Mouse (Mus musculus) liver, embryonic 11.5 days (tissue): ENCODE results near the gene Ldlrap1. TPM values are rescaled to one million over a fixed set of nuclear protein-coding genes. Genes with fewer than 3 reads are reported as not detected.

Experiments
- ATAC-seq: fragments of 200-750 bp; cut with Nextera tagmentation; replicated peaks from 2 replicates; pipeline ENCODE4 v1.8.0; 2017; ENCODE audit warnings: moderate number of reproducible peaks, mild to moderate bottlenecking, moderate TSS enrichment, moderate library complexity; ENCODE audit not compliant: low FRiP score
- DNase-seq: peaks from one replicate; pipeline ENCODE4 v3.0.0-alpha.2; 2017; ENCODE audit warnings: low spot score
- H3K27ac ChIP-seq: fragments of 300-500 bp; sonication (generic); 2 replicates; pipeline ENCODE4 v1.5.1; 2014; ENCODE audit warnings: mild to moderate bottlenecking, low read depth, low read length, control low read depth
- H3K27me3 ChIP-seq: fragments of 300-500 bp; sonication (generic); replicated peaks from 2 replicates; pipeline ENCODE4 v1.6.1; 2014; ENCODE audit warnings: low read length, mixed read lengths; ENCODE audit not compliant: control insufficient read depth, insufficient read depth
- H3K36me3 ChIP-seq: fragments of 300-500 bp; sonication (generic); 2 replicates; pipeline ENCODE4 v1.6.1; 2014; ENCODE audit warnings: mild to moderate bottlenecking, low read length, moderate library complexity, mixed read lengths; ENCODE audit not compliant: control insufficient read depth, insufficient read depth
- H3K4me1 ChIP-seq: fragments of 300-500 bp; sonication (generic); replicated peaks from 2 replicates; pipeline ENCODE4 v1.6.1; 2014; ENCODE audit warnings: low read length, mixed read lengths; ENCODE audit not compliant: control insufficient read depth, insufficient read depth
- H3K4me2 ChIP-seq: fragments of 300-500 bp; sonication (generic); 2 replicates; pipeline ENCODE4 v1.6.1; 2014; ENCODE audit warnings: mild to moderate bottlenecking, control low read depth, moderate library complexity
- H3K4me3 ChIP-seq: fragments of 300-500 bp; sonication (generic); 2 replicates; pipeline ENCODE4 v1.5.1; 2014; ENCODE audit warnings: low read depth, low read length, control low read depth
- H3K9ac ChIP-seq: fragments of 300-500 bp; sonication (generic); 2 replicates; pipeline ENCODE4 v1.6.1; 2014; ENCODE audit warnings: low read depth, low read length, control low read depth
- H3K9me3 ChIP-seq: fragments of 300-500 bp; sonication (generic); 2 replicates; pipeline ENCODE4 v1.6.1; 2016; ENCODE audit warnings: low read length, inconsistent platforms, mixed read lengths; ENCODE audit not compliant: control insufficient read depth
- WGBS: fragments of 180-500 bp; shearing (Covaris S2); extraction: QIAGEN DNeasy Blood & Tissue Kit; methylation state at CpG from one replicate; pipeline ENCODE4 v1.1.7; 2014; 5-methylcytosine and 5-hydroxymethylcytosine counted together
- polyA plus RNA-seq: library from polyadenylated mRNA; unstranded; fragments of >200 nt; fragmentation: Nextera tagmentation; extraction: Ambion mirVana; gene quantifications from 2 replicates; pipeline ENCODE4 v1.2.1, GENCODE M21; 2014

Gene Ldlrap1
- polyA plus RNA-seq, 1 experiment from 2014 or later, result 32.2 TPM

DNA sequence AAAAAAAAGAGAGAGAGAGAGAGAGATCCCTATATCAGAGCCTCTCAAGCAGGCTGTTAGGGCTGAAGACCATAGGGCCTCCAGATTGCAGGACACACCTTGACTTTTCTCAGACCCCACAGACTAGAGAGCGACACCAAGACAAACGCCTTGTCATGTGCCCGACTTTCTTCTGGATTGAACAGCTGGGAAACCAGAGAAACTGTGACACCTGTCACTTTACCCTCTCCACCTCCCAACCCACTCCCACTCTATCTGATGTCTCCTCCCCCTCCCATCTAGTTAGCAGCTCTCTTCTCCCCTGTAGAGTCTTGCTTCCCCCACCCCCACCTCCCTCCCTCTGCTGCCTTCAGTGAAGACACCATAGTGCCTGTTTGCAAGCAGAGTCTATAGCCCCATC, 28.3 kb downstream of the Ldlrap1 start:
- Histone ChIP-seq H3K36me3 (peaks cover 3% of the 10 kb centered on the region; the same call in 1 of the 2 replicates), H3K4me2 (no peak overlapping the region), H3K4me3 (no peak overlapping the region), H3K9ac (no peak overlapping the region), H3K9me3 (no peaks in the 10 kb centered on the region), H3K4me1 (peaks cover 10% of the 10 kb centered on the region), H3K27ac (no peak overlapping the region), H3K27me3 (no peaks in the 10 kb centered on the region)
- WGBS, result 78% methylated on average over 3 of the region's 3 CpGs
- DNase-seq (no peak), ATAC-seq (no peak)

DNA sequence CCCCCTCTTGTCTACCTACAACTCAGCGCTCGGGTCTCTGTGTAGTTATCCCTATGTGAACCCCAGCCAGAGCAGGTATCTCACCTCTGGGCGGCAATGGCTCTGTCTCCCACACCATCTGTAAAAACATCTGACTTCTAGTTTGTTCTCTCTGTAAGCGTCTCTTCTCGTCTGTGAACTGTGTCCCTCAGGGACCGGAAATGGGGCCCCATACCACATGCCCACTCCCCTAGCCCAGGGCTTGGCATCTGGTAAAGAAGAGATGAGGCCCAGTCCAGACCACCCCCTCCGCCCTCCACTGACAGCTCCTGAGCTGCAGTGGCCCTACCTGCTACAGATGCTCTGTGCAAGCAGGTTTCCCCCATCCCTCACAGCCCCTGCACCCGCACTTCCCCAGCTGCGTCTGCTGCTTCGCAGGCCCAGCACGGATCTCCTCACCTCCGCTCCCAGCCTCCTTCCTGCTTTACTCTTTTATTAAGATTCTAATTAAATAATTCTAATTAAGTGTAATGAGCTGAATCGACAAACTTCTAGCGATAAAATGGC, 30.4 kb downstream of the Ldlrap1 start:
- WGBS, result 58% methylated on average over 14 of the region's 14 CpGs
- peaks cover 21% of the 10 kb centered on the region for H3K4me1 ChIP-seq
- H3K27ac ChIP-seq, result no peak overlapping the region
- H3K27me3 ChIP-seq, result no peaks in the 10 kb centered on the region
- ATAC-seq (no peak), DNase-seq (no peak)
- H3K4me2 ChIP-seq, result no peak overlapping the region
- H3K9me3 ChIP-seq, result no peaks in the 10 kb centered on the region
- H3K9ac ChIP-seq, result no peak overlapping the region
- H3K36me3 ChIP-seq, result no peaks in the 10 kb centered on the region
- H3K4me3 ChIP-seq, result no peak overlapping the region

DNA sequence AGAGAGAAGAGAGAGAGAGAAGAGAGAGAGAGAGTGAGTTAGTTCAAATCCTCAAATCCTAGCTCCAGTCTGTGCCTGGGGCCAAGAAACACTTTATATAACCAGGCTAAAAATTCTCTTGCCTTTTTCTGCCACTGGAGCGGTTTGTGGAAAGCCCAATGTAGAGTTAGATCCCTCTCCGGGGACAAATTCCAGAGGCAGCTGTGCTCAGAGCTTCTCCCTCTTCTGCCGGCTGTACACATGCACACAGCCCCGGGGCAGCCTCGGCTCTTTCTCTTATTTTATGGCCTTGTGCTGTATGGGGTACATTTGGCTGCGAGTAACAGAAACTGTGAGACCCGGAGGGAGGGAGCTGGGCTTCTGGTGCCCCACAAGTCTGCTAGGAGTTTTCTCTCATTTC, 31.7 kb downstream of the Ldlrap1 start:
- whole genome bisulfite sequencing, result 73% methylated on average over 7 of the region's 7 CpGs

DNA sequence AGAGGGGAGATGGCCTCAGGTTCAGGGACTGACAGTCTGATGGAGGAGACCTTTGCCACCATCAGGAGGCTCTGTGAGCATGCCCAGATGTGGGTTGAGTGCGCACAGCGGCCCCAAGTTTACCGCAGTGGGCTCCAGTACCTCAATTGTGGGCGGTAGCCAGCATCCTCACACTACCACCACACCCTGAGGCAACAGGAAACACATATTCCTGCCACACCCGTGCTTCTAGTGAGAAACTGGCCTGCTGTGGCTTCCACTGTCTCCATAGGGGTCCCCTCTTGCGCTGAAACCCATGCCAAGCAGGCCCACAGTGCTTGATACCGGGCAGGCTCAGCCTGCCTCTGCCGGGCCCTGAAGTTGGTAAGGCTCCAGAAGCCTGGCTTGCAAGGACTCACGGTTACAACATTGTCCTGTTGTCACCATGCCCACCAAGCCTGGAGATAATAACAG, 33.2 kb downstream of the Ldlrap1 start:
- peak overlapping the region; percentile 7; the same call in 1 of the 2 replicates for H3K9ac ChIP-seq
- H3K4me1 ChIP-seq, result peaks cover 33% of the 10 kb centered on the region
- H3K4me2 ChIP-seq, result peak overlapping the region; percentile 71
- peak overlapping the region; percentile 5 for H3K27ac ChIP-seq
- DNase-seq (no peak), ATAC-seq (peak; percentile 63)
- no peaks in the 10 kb centered on the region for H3K9me3 ChIP-seq
- 31% methylated on average over 9 of the region's 9 CpGs for WGBS
- H3K27me3 ChIP-seq, result peaks cover 2% of the 10 kb centered on the region; the same call in 1 of the 2 replicates
- H3K36me3 ChIP-seq, result no peaks in the 10 kb centered on the region
- H3K4me3 ChIP-seq, result peak overlapping the region; percentile 37; the same call in 1 of the 2 replicates

More for the DNA sequence above, 31.7 kb downstream of the Ldlrap1 start:
- no peak for DNase-seq
- no peak overlapping the region for H3K9ac ChIP-seq
- no peak overlapping the region for H3K4me3 ChIP-seq
- peaks cover 21% of the 10 kb centered on the region for H3K4me1 ChIP-seq
- H3K4me2 ChIP-seq, result no peak overlapping the region
- H3K9me3 ChIP-seq, result no peaks in the 10 kb centered on the region
- no peaks in the 10 kb centered on the region for H3K27me3 ChIP-seq
- no peak for ATAC-seq
- no peaks in the 10 kb centered on the region for H3K36me3 ChIP-seq
- no peak overlapping the region for H3K27ac ChIP-seq

DNA sequence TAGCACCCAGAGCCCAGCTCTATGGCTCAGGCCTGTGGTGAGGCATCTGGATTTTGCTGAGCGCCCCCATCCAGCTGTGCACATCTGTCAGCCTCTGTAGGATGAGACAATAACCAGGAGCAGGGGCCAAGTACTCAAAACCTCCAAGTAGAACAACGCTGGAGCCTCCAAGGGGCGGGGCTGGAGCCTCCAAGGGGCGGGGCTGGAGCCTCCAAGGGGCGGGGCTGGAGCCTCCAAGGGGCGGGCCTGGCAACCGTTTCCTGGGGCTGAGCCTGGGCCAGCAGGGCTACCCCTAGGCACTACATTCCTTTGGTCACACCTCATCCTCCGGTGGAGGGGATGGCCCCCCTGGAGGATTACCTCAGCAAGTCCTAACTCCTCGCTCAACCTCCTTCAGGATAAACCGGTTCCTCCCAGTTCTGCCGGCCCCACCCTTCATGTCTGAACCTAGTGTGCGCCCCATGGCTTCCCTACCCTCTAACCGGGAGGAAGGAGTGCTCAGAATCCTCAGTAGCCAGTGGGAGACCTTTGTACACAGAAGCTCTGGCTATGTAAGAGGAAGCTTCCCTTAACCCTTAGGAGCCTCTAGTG, 33.7 kb downstream of the Ldlrap1 start:
- peak; percentile 83 for ATAC-seq
- H3K4me2 ChIP-seq, result peak overlapping the region; percentile 71
- peak overlapping the region; percentile 37 for H3K4me3 ChIP-seq
- peak overlapping the region; percentile 5; the same call in 1 of the 2 replicates for H3K27ac ChIP-seq
- peak; percentile 75 for DNase-seq
- peaks cover 38% of the 10 kb centered on the region for H3K4me1 ChIP-seq
- 6% methylated on average over 13 of the region's 13 CpGs for WGBS
- peak overlapping the region; percentile 59; the same call in 1 of the 2 replicates for H3K9ac ChIP-seq
- no peaks in the 10 kb centered on the region for H3K36me3 ChIP-seq
- H3K27me3 ChIP-seq, result peaks cover 2% of the 10 kb centered on the region; the same call in 1 of the 2 replicates
- H3K9me3 ChIP-seq, result no peaks in the 10 kb centered on the region

DNA sequence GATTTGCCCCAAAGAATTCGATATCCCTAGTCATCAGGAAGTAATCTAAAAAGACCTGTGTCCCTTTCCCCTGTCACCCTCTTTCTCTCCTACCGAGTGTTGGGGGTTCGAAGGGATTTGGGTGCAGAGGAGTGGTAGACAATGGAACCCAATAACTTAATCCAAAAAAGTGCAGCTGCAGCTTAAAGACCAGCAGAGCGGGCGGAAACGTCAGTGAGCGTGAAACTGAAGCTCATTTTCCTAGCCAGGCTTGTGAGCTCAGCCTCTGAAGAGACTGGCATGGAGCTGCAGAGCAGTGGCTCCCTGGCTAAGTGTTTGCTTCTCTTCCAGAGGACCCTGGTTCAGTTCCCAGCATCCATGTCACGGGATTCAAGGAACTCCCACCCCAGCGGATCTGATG, 34.5 kb downstream of the Ldlrap1 start:
- 60% methylated on average over 9 of the region's 9 CpGs for WGBS
- Histone ChIP-seq H3K9me3 (no peaks in the 10 kb centered on the region), H3K27ac (no peak overlapping the region), H3K36me3 (no peaks in the 10 kb centered on the region), H3K4me2 (no peak overlapping the region), H3K4me1 (peaks cover 38% of the 10 kb centered on the region), H3K4me3 (no peak overlapping the region), H3K27me3 (peaks cover 2% of the 10 kb centered on the region; the same call in 1 of the 2 replicates), H3K9ac (no peak overlapping the region)
- DNase-seq, result no peak
- ATAC-seq, result no peak

DNA sequence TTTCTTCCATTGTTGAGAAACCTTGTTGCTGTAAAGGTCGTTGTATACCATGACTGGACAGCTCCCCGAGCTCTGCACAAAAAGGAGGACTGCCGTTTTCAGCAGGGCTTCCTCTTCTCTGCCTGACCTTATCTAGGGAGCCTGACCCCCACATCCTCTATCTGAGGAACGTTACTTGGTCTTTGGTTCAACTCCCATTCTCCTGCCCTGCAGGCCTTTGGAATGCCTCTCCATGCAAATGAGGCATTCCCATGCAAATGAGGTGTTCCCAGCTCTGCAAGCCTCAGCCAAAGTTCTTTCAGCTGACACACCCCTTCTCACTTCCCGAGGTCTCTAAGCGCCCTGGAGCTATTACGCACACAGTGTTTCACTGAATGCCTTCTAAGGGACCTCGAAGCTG, 37.7 kb downstream of the Ldlrap1 start:
- ATAC-seq, result no peak
- no peak for DNase-seq
- Histone ChIP-seq H3K9me3 (no peaks in the 10 kb centered on the region), H3K4me2 (peak overlapping the region; percentile 28), H3K36me3 (no peaks in the 10 kb centered on the region), H3K27ac (peak overlapping the region; percentile 9; the same call in 1 of the 2 replicates), H3K9ac (no peak overlapping the region), H3K4me3 (no peak overlapping the region), H3K4me1 (peaks cover 40% of the 10 kb centered on the region), H3K27me3 (peaks cover 2% of the 10 kb centered on the region; the same call in 1 of the 2 replicates)
- WGBS, result 7% methylated on average over 8 of the region's 8 CpGs

DNA sequence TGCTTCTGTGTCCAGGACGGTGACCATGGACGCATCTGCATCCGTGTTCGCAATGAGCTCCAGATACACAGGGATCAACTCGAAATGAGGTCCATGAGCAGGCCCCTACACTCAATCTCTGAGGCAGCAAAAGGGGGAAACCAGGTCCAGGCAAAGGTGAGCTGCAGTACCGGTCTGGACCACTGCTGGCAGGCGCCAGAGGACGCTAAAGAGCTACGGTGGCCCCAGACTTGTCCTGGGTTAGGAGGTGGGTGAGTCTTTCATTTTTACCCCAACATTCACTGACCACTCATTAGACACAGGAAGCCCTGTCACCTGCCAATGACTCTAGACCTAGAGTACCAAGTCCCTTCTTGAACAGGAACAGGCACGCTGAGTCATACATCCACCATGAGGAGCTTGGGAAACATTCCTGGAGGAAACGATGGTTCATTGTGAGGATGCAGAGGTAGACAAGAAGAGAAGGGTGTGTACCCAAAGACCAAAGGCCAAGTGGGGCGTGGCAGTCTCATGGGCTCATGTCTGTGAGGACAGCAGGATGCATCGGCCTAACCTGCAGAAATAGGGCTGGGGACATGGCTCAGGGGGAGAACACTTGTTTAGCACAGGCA, 42.0 kb downstream of the Ldlrap1 start:
- 72% methylated on average over 13 of the region's 13 CpGs for WGBS
- H3K4me3 ChIP-seq, result no peak overlapping the region
- DNase-seq, result no peak
- peaks cover 2% of the 10 kb centered on the region; the same call in 1 of the 2 replicates for H3K27me3 ChIP-seq
- no peak for ATAC-seq
- no peak overlapping the region for H3K9ac ChIP-seq
- no peak overlapping the region for H3K4me2 ChIP-seq
- peaks cover 28% of the 10 kb centered on the region for H3K4me1 ChIP-seq
- H3K9me3 ChIP-seq, result no peaks in the 10 kb centered on the region
- no peak overlapping the region for H3K27ac ChIP-seq
- H3K36me3 ChIP-seq, result no peaks in the 10 kb centered on the region
